Mouse (Mus musculus) ES-Bruce4 (cell line): ENCODE data around the gene Gm10570. TPM values are rescaled to one million over a fixed set of nuclear protein-coding genes. Genes with fewer than 3 reads are reported as not detected.

ENCODE experiments used
- H3K27ac ChIP-seq: 2 replicates; pipeline ENCODE4 v1.5.1; 2012; ENCODE audit warnings: low read length, inconsistent platforms; ENCODE audit not compliant: insufficient read depth
- H3K27me3 ChIP-seq: 2 replicates; pipeline ENCODE4 v1.6.1; 2012; ENCODE audit warnings: mild to moderate bottlenecking, low read length, inconsistent platforms; ENCODE audit not compliant: control insufficient read depth, poor library complexity, insufficient read depth, severe bottlenecking
- H3K36me3 ChIP-seq: 2 replicates; pipeline ENCODE4 v1.6.1; 2012; ENCODE audit warnings: inconsistent platforms, mild to moderate bottlenecking, low read length, moderate library complexity; ENCODE audit not compliant: control insufficient read depth, poor library complexity, insufficient read depth, severe bottlenecking
- H3K4me1 ChIP-seq: one replicate; pipeline ENCODE4 v1.8.1; 2011; ENCODE audit warnings: low read length; ENCODE audit not compliant: control insufficient read depth, insufficient read depth
- H3K4me3 ChIP-seq: 2 replicates; pipeline ENCODE4 v1.5.1; 2011; ENCODE audit warnings: low read depth, mild to moderate bottlenecking, low read length
- H3K9ac ChIP-seq: 2 replicates; pipeline ENCODE4 v1.6.1; 2012; ENCODE audit warnings: low read depth, mild to moderate bottlenecking, inconsistent platforms; ENCODE audit not compliant: poor library complexity, severe bottlenecking
- H3K9me3 ChIP-seq: replicated peaks from 2 replicates; pipeline ENCODE4 v1.6.1; 2012; ENCODE audit warnings: mild to moderate bottlenecking, low read length, inconsistent platforms; ENCODE audit not compliant: control insufficient read depth, poor library complexity, insufficient read depth, severe bottlenecking
- CTCF ChIP-seq: IDR thresholded peaks from one replicate; pipeline ENCODE4 v1.8.1; 2011; ENCODE audit warnings: low read depth, low read length
- EP300 ChIP-seq: IDR thresholded peaks from 2 replicates; pipeline ENCODE4 v1.6.1; 2011; ENCODE audit warnings: low read depth, low read length; ENCODE audit not compliant: insufficient read depth
- POLR2A ChIP-seq: IDR thresholded peaks from one replicate; pipeline ENCODE4 v1.8.1; 2011; ENCODE audit warnings: low read length; ENCODE audit not compliant: insufficient read depth
- polyA plus RNA-seq: library from polyadenylated mRNA; stranded (reverse); fragments of >200 nt; gene quantifications from 2 replicates; pipeline ENCODE4 v1.2.4, GENCODE M21; 2011; ENCODE audit warnings: low read depth; ENCODE audit not compliant: missing spikeins, insufficient read depth, insufficient read length

Gm10570 gene
- polyA plus RNA-seq, 1 experiment, result not detected

DNA sequence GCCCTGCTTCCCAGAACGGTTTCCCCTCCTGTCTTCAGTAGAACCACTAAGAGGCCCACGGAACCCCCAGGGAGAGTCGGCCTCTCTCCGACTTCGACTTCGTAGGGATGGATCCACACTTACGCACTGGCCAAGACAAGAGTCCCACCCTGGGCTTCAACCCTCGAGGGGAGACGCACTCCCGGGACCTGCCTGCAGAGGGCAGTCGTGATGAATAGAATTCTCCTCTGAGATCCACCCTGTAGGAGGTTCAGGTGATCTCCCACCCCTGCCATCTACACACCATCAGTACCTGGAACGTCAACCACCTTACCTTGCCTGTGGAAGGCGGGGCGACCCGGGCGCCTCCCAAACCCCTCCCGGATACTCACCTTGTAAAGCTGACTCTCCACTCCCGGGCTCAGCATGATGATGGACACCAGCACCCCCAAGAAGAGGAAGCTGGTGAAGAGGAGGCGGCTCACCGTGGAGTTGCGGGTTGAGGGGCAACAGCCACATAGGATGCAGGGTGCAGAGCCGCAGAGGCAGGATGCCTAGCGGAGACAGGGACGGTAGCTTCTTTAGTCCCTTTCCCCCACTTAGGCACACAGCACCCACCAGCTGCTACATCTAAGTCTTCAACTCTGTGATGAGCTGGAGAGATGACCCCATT, 43.6 kb downstream of the Gm10570 start:
- no peaks in the 10 kb centered on the region for H3K36me3 ChIP-seq
- H3K4me3 ChIP-seq, result no peak overlapping the region
- H3K27me3 ChIP-seq, result no peaks in the 10 kb centered on the region
- no peaks in the 10 kb centered on the region for H3K9me3 ChIP-seq
- no peak overlapping the region for H3K27ac ChIP-seq
- peak; percentile 87 for TF ChIP-seq CTCF
- TF ChIP-seq POLR2A, result no peak
- TF ChIP-seq EP300, result no peak
- no peak overlapping the region for H3K9ac ChIP-seq
- H3K4me1 ChIP-seq, result peaks cover 2% of the 10 kb centered on the region

DNA sequence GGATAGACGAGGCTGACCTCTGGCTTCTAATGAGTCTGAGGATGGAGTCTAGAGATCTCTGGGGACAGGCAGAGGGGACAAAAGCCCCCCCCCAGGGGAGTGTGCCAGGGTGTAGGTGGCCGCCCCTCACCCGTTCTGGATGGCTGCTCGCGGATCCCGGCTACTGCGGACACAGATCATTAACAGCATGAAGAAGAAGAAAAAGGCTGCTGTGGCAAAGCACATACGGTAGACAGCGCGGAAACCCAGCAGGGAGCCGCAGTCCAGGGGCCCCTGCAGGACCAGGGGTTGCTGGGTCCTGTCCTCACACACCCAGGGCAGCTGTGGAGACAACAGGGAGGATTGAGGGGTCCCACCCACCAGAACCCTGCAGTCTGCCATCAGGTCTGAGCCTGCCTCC, 44.3 kb downstream of the Gm10570 start:
- Histone ChIP-seq H3K27me3 (no peaks in the 10 kb centered on the region), H3K4me3 (no peak overlapping the region), H3K9ac (no peak overlapping the region), H3K9me3 (no peaks in the 10 kb centered on the region), H3K4me1 (peaks cover 2% of the 10 kb centered on the region), H3K27ac (no peak overlapping the region), H3K36me3 (no peaks in the 10 kb centered on the region)
- TF ChIP-seq EP300 (no peak), POLR2A (no peak), CTCF (no peak)

DNA sequence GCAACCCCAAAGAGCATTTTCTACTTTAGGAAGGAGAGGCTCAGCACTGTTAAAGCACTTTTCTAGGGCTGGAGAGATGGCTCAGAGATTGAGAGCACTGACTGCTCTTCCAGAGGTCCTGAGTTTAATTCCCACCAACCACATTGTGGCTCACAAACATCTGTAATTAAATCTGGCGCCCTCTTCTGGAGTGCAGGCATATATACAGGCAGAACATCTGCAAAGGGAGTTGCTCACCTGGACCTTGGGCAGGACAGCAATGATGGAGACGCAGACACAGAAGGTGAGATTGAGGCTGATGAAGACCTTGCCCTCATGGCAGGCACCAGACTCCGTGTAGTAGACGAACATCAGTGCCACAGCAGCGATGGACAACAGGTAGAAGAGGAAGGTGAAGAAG, 48.1 kb downstream of the Gm10570 start:
- no peak overlapping the region for H3K4me3 ChIP-seq
- H3K4me1 ChIP-seq, result no peaks in the 10 kb centered on the region
- TF ChIP-seq POLR2A (no peak), CTCF (peak; percentile 52), EP300 (no peak)
- no peaks in the 10 kb centered on the region for H3K36me3 ChIP-seq
- no peak overlapping the region for H3K9ac ChIP-seq
- no peaks in the 10 kb centered on the region for H3K27me3 ChIP-seq
- H3K27ac ChIP-seq, result no peak overlapping the region
- no peaks in the 10 kb centered on the region for H3K9me3 ChIP-seq

Other genes starting within 250 kb of the Gm10570 start
- gene Pef1, start 206.1 kb downstream of the Gm10570 start, polyA plus RNA-seq, result 56.9 and 60.5 TPM in 2 replicates
- 0.82 and 0.91 TPM in 2 replicates for gene Hcrtr1, start 169.3 kb downstream of the Gm10570 start, polyA plus RNA-seq
- 35.2 and 35.4 TPM in 2 replicates for gene Tinagl1, start 133.6 kb downstream of the Gm10570 start, polyA plus RNA-seq
- not detected in 2 replicates for gene Gm853, start 86.3 kb downstream of the Gm10570 start, polyA plus RNA-seq
- gene Serinc2, start 29.5 kb downstream of the Gm10570 start, polyA plus RNA-seq, result 12.9 and 15.2 TPM in 2 replicates
- gene Fabp3, start 79 bp downstream of the Gm10570 start, polyA plus RNA-seq, result 803 and 870 TPM in 2 replicates
- gene Zcchc17, start 51.3 kb upstream of the Gm10570 start, polyA plus RNA-seq, result 21.3 and 25.1 TPM in 2 replicates
- gene Snrnp40, start 51.5 kb upstream of the Gm10570 start, polyA plus RNA-seq, result 84.2 and 88.4 TPM in 2 replicates